Mouse (Mus musculus): ENCODE data around the gene Fuca1. TPM values are rescaled to one million over a fixed set of nuclear protein-coding genes. Genes with fewer than 3 reads are reported as not detected.

The Fuca1 gene
- polyA plus RNA-seq, 1 experiment from 2014 or later, result 52.8 TPM

DNA sequence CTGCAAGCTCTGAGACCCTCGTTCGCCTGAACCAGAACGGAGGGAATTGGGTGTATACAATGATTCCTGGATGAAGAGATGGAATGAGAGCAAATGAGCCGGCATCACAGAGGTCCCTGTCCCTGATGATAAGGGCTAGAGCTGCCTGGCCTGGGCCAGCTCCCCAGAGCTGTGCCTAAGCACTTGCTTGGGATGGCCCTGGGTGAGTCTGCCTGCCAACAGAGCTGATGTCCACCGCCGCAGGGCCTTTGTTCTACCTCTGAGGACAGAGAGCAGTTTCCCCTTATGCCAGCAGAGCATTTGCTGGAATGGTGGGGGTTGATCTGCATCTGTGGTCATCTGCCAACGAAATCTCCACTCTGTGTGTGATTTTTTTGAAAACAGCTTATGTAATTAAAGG is 41.7 kb downstream of the Fuca1 start:
- Histone ChIP-seq H3K27ac (ENCODE audit: low read length) (no peak overlapping the region), H3K9ac (ENCODE audit: low read length) (no peak overlapping the region), H3K36me3 (ENCODE audit: control insufficient read depth, insufficient read depth) (peaks cover 16% of the 10 kb centered on the region), H3K4me3 (ENCODE audit: low read length) (no peak overlapping the region), H3K4me1 (ENCODE audit: control insufficient read depth, insufficient read depth, low read length) (peaks cover 19% of the 10 kb centered on the region), H3K27me3 (ENCODE audit: control insufficient read depth, insufficient read depth, low read length) (no peaks in the 10 kb centered on the region), H3K4me2 (ENCODE audit: low read depth, low read length) (no peak overlapping the region), H3K9me3 (replicated peaks; ENCODE audit: control insufficient read depth, low read length) (no peaks in the 10 kb centered on the region)
- ATAC-seq (replicated peaks; ENCODE audit: extremely low read depth, insufficient read depth, low FRiP score), result no peak
- 85% methylated on average over 7 of the region's 7 CpGs for WGBS

DNA sequence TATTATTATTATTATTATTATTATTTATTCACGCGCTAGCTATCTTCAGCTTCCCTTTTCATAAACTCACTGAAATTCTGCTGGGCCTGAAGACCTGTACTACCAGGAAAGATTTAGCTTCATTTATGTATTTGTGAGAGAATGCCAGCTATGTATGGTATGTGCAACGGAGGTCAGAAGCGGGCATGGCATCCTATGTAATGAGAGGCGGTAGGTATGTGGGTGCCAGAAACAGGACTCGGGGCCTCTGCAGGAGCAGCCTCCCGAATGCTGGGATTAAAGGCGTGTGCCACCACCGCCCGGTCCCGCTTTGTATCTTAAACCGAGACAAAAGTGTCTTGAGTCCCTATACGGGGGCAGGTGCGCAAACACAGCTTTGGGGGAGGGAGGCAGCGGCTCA is 42.4 kb downstream of the Fuca1 start:
- Histone ChIP-seq H3K4me3 (ENCODE audit: low read length) (peak overlapping the region; percentile 66), H3K27me3 (ENCODE audit: control insufficient read depth, insufficient read depth, low read length) (no peaks in the 10 kb centered on the region), H3K9me3 (replicated peaks; ENCODE audit: control insufficient read depth, low read length) (no peaks in the 10 kb centered on the region), H3K4me1 (ENCODE audit: control insufficient read depth, insufficient read depth, low read length) (peaks cover 19% of the 10 kb centered on the region), H3K9ac (ENCODE audit: low read length) (peak overlapping the region; percentile 95), H3K36me3 (ENCODE audit: control insufficient read depth, insufficient read depth) (peaks cover 20% of the 10 kb centered on the region), H3K27ac (ENCODE audit: low read length) (peak overlapping the region; percentile 92), H3K4me2 (ENCODE audit: low read depth, low read length) (peak overlapping the region; percentile 91)
- 0 out of 2 replicates have a peak, but pooled peaks have one; percentile 10 for ATAC-seq (replicated peaks; ENCODE audit: extremely low read depth, insufficient read depth, low FRiP score)
- WGBS, result 6% methylated on average over 15 of the region's 15 CpGs

- no peaks in the 10 kb centered on the region for H3K9me3 ChIP-seq (replicated peaks; ENCODE audit: control insufficient read depth, low read length)
- ATAC-seq (replicated peaks; ENCODE audit: extremely low read depth, insufficient read depth, low FRiP score), result peak; percentile 93
- H3K4me3 ChIP-seq (ENCODE audit: low read length), result peak within 1 kb of the TSS; percentile 66
- H3K9ac ChIP-seq (ENCODE audit: low read length), result peak within 1 kb of the TSS; percentile 95
- peaks cover 19% of the 10 kb centered on the region for H3K4me1 ChIP-seq (ENCODE audit: control insufficient read depth, insufficient read depth, low read length)
- no peaks in the 10 kb centered on the region for H3K27me3 ChIP-seq (ENCODE audit: control insufficient read depth, insufficient read depth, low read length)
- peak within 1 kb of the TSS; percentile 92 for H3K27ac ChIP-seq (ENCODE audit: low read length)
- H3K36me3 ChIP-seq (ENCODE audit: control insufficient read depth, insufficient read depth), result peaks cover 23% of the 10 kb centered on the region
- peak within 1 kb of the TSS; percentile 98 for H3K4me2 ChIP-seq (ENCODE audit: low read depth, low read length)
- under 1% methylated on average over 56 of the region's 56 CpGs for WGBS
Observed at GRCm38 (mm10) chr4:135963457-135964193, 43.1 kb downstream of the Fuca1 start, which contains the start of gene Gale. Gene Gale, plus strand, starts transcription at chr4:135963727.

DNA sequence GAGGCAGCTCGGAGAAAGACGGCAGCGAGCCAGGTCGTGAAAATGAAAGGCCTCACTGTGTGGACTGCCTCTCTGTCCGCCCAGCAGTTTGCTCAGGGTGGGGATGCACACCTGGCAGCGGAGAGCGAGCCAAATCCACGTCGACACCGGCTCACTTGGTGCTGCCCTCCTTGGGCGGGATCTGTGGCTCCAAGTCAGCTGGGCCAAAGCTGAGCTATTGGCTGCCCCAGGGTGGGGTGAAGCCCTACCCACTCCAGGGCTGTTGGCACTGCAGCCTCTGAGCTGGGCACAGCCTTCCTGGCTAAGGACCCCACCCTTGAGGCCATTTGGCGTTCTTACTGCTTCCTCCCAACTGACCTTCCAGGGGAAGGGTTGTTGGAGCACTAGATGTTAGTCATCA is 43.9 kb downstream of the Fuca1 start:
- ATAC-seq (replicated peaks; ENCODE audit: extremely low read depth, insufficient read depth, low FRiP score), result no peak
- WGBS, result 2% methylated on average over 12 of the region's 12 CpGs
- H3K4me2 ChIP-seq (ENCODE audit: low read depth, low read length), result peak overlapping the region; percentile 98
- H3K36me3 ChIP-seq (ENCODE audit: control insufficient read depth, insufficient read depth), result peaks cover 31% of the 10 kb centered on the region
- H3K27ac ChIP-seq (ENCODE audit: low read length), result peak overlapping the region; percentile 46
- H3K9me3 ChIP-seq (replicated peaks; ENCODE audit: control insufficient read depth, low read length), result no peaks in the 10 kb centered on the region
- no peaks in the 10 kb centered on the region for H3K27me3 ChIP-seq (ENCODE audit: control insufficient read depth, insufficient read depth, low read length)
- peaks cover 19% of the 10 kb centered on the region for H3K4me1 ChIP-seq (ENCODE audit: control insufficient read depth, insufficient read depth, low read length)
- H3K9ac ChIP-seq (ENCODE audit: low read length), result peak overlapping the region; percentile 85
- H3K4me3 ChIP-seq (ENCODE audit: low read length), result peak overlapping the region; percentile 66

- Histone ChIP-seq H3K9ac (ENCODE audit: low read length) (peak overlapping the region; percentile 85; the same call in 1 of the 2 replicates), H3K36me3 (ENCODE audit: control insufficient read depth, insufficient read depth) (peaks cover 32% of the 10 kb centered on the region), H3K4me2 (ENCODE audit: low read depth, low read length) (peak overlapping the region; percentile 98; the same call in 1 of the 2 replicates), H3K27ac (ENCODE audit: low read length) (no peak overlapping the region), H3K4me1 (ENCODE audit: control insufficient read depth, insufficient read depth, low read length) (peaks cover 19% of the 10 kb centered on the region), H3K9me3 (replicated peaks; ENCODE audit: control insufficient read depth, low read length) (no peaks in the 10 kb centered on the region), H3K27me3 (ENCODE audit: control insufficient read depth, insufficient read depth, low read length) (no peaks in the 10 kb centered on the region), H3K4me3 (ENCODE audit: low read length) (no peak overlapping the region)
- no peak for ATAC-seq (replicated peaks; ENCODE audit: extremely low read depth, insufficient read depth, low FRiP score)
- WGBS, result 74% methylated on average over 9 of the region's 9 CpGs
Observed at GRCm38 (mm10) chr4:135965113-135965512, 44.6 kb downstream of the Fuca1 start.

DNA sequence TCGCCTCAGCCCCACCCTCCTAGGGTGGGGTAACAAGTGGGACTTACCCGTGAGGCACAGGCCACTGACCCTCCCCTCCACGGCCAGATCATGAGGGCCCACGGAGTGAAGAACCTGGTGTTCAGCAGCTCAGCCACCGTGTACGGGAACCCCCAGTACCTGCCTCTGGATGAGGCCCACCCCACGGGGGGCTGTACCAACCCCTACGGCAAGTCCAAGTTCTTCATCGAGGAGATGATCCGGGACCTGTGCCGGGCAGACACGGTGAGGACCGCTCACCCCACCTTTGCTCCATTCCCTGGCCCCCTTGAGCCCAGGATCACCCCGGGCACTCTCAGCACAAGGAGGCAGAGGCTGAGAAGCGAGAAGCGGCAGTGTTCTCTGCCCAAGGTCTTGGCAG is 45.7 kb downstream of the Fuca1 start:
- Histone ChIP-seq H3K4me1 (ENCODE audit: control insufficient read depth, insufficient read depth, low read length) (peaks cover 20% of the 10 kb centered on the region), H3K27me3 (ENCODE audit: control insufficient read depth, insufficient read depth, low read length) (no peaks in the 10 kb centered on the region), H3K9ac (ENCODE audit: low read length) (no peak overlapping the region), H3K4me2 (ENCODE audit: low read depth, low read length) (no peak overlapping the region), H3K4me3 (ENCODE audit: low read length) (no peak overlapping the region), H3K9me3 (replicated peaks; ENCODE audit: control insufficient read depth, low read length) (no peaks in the 10 kb centered on the region), H3K36me3 (ENCODE audit: control insufficient read depth, insufficient read depth) (peaks cover 34% of the 10 kb centered on the region), H3K27ac (ENCODE audit: low read length) (no peak overlapping the region)
- 90% methylated on average over 16 of the region's 16 CpGs for WGBS
- no peak for ATAC-seq (replicated peaks; ENCODE audit: extremely low read depth, insufficient read depth, low FRiP score)

GRCm38 (mm10) chr4:135967086-135967760 is 46.7 kb downstream of the Fuca1 start:
- peaks cover 28% of the 10 kb centered on the region for H3K4me1 ChIP-seq (ENCODE audit: control insufficient read depth, insufficient read depth, low read length)
- ATAC-seq (replicated peaks; ENCODE audit: extremely low read depth, insufficient read depth, low FRiP score), result no peak
- H3K4me2 ChIP-seq (ENCODE audit: low read depth, low read length), result no peak overlapping the region
- H3K9ac ChIP-seq (ENCODE audit: low read length), result no peak overlapping the region
- H3K36me3 ChIP-seq (ENCODE audit: control insufficient read depth, insufficient read depth), result peaks cover 34% of the 10 kb centered on the region
- no peak overlapping the region for H3K27ac ChIP-seq (ENCODE audit: low read length)
- WGBS, result 89% methylated on average over 18 of the region's 18 CpGs
- H3K27me3 ChIP-seq (ENCODE audit: control insufficient read depth, insufficient read depth, low read length), result no peaks in the 10 kb centered on the region
- H3K9me3 ChIP-seq (replicated peaks; ENCODE audit: control insufficient read depth, low read length), result no peaks in the 10 kb centered on the region
- no peak overlapping the region for H3K4me3 ChIP-seq (ENCODE audit: low read length)

- Histone ChIP-seq H3K4me3 (ENCODE audit: low read length) (no peak overlapping the region), H3K27me3 (ENCODE audit: control insufficient read depth, insufficient read depth, low read length) (no peaks in the 10 kb centered on the region), H3K4me1 (ENCODE audit: control insufficient read depth, insufficient read depth, low read length) (peaks cover 25% of the 10 kb centered on the region), H3K36me3 (ENCODE audit: control insufficient read depth, insufficient read depth) (peaks cover 34% of the 10 kb centered on the region), H3K27ac (ENCODE audit: low read length) (no peak overlapping the region), H3K4me2 (ENCODE audit: low read depth, low read length) (no peak overlapping the region), H3K9ac (ENCODE audit: low read length) (no peak overlapping the region), H3K9me3 (replicated peaks; ENCODE audit: control insufficient read depth, low read length) (no peaks in the 10 kb centered on the region)
- 73% methylated on average over 18 of the region's 19 CpGs for WGBS
- ATAC-seq (replicated peaks; ENCODE audit: extremely low read depth, insufficient read depth, low FRiP score), result no peak
Observed at GRCm38 (mm10) chr4:135968271-135968869, 47.8 kb downstream of the Fuca1 start.
